Mouse (Mus musculus): Measurements from ENCODE around the gene Arhgef3.

The Arhgef3 gene

DNA sequence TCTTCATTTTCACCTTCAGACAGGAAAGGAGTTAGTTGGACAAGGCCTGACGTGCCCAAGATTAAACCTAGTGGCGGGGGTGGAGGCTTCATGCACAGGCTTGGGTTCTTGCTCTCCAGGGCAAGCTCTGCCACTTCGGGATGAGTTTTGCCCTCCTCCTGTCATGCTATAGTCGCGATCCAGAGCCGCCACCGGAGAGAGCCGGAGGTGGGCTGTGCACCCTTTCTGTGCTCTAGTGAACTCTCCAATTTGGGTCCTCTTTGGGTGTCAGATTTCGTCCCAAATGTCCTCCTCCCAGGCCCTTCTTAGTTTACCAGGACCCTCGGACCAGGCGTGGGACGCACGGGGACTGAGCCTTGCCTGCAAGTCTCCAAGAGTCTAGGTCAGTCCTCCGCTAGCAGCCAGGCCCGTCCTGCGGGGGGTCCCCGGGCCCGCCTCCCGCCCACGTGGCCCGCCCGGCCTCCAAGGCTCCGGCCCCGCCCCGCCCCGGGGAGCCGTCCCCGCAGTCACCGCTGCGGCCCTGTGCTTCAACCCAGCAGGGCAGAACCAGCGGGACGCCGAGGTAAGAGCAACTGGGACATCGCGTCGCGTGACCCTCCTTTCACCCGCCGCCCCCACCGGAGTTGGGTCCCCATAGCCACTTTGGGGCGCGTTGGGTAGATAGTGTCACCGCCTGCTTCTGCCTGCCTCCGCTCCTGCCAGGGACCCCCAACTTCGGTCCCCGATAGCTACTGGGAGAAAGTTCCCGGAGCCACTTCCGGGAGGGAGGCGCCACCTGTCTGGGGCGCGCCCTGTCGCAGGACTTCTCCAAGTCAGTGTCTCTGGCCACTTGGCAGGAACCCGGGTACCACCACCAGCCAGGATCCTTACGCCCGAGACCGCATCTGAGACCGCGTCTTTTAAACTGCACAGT, at the start of gene Arhgef3:
Gene Arhgef3 (plus strand): TSS at position 538 of the 913 bp plus-strand sequence.
- DNase-seq (ENCODE audit: low read depth): peak; percentile 39

DNA sequence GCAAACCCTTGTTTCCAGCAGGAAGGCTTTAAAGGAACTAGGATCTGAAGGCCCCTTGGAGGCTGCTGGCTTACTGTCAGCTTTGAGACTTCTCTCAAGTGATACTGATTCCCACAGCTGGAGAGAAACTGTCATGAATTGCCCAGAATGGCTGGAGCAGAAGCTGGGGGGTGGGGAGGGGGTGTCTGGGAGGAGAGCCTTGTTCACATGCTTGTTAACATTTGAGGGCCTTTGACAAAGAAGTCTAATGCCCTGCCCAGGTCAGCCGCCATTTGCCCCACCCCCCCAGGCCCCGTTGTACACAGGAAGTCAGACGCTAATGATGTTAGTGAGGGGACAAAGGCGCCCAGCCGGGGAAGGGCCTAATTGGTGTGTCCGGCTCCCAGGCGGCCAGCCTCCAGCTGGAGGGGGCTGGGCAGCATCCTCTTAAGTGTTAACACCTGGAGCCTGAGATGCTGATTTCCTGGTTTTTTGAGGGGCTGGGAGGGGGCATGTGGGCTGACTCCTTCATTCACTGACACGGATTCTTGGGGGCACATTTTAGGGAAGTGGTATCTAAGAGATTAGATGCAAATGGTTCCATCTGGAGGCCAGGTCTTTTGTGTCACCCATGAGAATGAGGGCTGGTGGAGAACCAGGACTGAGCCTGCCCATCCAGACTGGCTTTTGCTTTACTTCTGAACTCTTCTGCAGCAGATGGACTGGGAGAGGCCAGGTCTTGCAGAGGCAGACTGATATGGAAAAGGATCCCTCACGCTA, 48.3 kb upstream of the Arhgef3 start:
- DNase-seq (ENCODE audit: low read depth): no peak

DNA sequence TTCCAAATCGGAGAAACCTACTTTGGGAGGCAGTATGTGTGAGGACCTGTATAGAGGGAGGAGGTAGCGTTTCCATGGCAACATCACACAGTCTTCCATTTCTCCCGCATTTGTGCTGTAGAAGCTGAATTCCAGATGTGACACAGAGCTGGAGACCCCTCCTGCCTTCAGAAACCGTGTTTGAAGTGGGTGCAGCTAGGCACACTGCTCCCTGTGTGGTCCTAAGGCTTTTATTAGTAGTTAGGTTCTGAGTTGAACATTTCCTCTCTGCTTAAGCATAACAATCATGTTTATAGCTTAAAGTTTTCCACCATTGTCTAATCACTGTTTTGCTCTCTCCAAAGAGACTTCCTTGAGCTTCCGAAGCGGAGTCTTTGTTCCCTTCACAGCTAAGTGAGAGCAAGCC, 46.8 kb upstream of the Arhgef3 start:
- no peak for DNase-seq (ENCODE audit: low read depth)

DNA sequence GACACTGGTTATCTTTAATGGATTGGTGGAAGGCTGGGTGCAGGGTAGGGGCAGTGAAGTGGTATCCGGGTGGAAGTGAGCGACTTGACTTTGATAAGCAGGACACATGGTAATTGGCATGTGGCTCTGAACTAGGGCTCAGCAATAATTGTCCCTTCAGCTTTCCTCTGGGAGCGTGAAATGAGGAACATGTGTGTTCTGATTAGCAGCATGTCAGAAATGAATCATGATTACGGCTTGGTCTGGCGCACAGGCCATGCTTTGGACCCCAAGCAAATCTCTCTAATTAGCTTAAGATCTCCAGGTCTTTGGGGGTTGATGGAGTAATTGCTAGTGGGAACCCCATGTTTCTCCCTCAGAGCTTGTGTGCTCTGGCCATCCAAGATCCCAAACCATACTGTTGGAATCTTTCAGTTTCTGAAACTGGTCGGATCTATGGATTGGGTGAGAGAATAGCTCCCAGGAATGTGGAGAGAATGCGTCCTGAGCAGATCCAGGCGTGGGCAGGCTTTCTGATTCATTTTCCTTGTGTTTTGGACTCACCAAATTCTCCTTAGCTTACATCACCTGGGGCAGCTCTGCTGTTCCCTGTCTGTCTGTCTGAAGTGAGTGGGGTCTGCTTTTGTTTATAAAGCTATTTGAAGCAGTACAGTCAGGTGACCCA, 45.1 kb upstream of the Arhgef3 start:
- DNase-seq (ENCODE audit: low read depth): peak; percentile 71

DNA sequence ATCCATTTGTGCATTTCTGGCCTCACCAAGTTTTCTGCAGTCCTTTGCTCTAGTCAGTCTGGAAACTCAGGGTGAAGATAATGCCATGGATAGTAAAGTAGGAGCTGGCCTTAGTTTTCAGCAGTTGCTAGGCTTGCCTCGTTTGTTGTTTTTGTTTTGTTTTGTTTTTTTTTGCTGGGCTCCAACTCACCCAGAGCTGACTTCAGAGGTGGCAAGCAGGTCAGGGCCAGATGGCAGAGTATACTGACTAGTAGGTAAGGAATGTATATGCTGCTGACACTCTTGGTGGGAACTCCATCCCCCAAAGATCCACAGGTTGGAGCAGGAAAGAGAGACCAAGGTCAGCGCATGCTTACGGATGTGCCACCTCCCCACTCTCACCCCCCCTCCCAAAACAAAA, 44.6 kb upstream of the Arhgef3 start:
- DNase-seq (ENCODE audit: low read depth): no peak

DNA sequence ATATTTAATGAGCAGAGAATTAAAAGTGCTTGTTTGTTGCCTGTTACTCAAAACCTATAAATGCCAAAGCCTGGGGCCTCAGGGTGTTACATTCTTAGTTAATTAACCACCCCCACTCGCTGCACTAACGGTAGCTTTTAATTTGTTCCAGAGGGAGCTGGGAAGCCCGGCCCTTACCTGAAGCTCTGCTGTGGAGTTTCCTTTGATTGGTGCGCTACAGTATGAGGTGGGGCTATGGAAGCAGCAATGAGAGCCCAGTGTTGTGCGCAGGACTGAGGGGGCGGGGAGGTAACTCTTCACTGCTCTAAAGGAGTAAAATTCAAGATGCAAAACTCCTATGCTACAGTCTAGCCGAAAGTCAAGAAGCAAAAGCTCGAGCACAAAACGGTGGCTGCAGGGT, 43.9 kb upstream of the Arhgef3 start:
- DNase-seq (ENCODE audit: low read depth): no peak

DNA sequence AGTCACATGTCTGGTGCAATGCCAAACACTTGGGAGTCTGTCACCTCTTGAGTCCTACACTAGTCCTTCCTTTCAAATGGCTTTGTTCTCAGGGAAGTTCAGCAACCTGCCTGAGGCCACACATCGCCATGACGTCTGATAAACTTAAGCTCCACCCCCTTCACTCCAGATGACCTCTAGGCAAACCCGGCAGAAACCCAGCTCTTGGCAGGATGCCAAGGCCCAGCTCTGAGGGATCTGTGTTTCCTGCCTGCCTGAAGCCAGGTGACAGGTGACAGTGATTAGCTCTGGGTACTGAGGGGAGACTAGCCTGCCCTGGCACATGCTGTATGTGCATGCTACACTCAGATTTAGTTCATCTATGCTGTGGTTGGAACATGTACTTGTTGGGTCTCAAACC, 42.7 kb upstream of the Arhgef3 start:
- DNase-seq (ENCODE audit: low read depth): no peak

DNA sequence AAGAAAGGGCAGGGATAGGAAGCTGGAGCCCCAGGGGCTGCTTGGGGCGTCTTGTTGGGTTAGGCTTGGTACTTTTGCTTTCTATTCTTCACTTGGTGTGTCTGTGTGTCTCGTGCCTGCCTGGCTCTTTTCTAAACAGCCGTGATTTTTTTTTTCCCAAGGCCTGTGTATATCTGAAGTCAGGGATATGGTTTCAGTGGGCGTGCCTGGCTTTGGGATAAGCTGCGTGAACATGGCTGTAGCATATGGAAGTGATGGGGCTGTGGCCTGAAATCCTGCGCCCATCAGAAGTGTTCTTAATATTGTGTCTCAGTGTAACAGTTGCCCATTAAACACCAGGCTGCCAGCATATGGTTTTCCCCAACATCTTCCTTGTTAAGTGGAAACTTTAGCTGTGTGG, 39.6 kb upstream of the Arhgef3 start:
- DNase-seq (ENCODE audit: low read depth): no peak

DNA sequence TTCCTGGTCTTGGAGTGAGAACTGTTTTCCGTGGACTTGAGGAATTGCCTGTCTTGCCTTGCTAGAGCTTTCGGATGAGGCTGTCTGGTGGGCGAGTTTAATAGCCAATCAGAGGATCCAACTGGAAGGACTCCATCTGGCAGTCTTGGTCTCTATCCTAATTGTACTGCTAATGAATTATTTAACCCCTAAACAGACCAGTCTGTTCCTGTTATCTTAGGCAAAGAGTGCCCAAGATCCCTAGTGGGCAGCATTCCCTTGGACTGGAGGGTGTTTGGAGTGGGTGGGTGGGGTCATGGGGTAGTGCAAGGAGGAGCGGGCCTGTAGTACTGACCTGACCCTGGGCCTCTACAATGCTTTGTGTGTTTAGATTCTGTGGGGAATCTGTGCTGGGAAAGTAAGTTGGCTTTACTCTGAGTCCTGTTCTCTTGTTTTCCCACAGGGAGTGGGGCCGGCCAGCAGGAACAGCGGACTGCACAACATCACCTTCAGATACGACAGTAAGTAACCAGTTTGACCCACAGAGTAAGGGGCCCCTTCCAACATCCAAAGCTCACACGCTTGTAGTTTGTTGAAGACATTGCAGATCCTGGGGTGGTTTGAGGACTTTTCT, 38.7 kb upstream of the Arhgef3 start:
- DNase-seq (ENCODE audit: low read depth): no peak

DNA sequence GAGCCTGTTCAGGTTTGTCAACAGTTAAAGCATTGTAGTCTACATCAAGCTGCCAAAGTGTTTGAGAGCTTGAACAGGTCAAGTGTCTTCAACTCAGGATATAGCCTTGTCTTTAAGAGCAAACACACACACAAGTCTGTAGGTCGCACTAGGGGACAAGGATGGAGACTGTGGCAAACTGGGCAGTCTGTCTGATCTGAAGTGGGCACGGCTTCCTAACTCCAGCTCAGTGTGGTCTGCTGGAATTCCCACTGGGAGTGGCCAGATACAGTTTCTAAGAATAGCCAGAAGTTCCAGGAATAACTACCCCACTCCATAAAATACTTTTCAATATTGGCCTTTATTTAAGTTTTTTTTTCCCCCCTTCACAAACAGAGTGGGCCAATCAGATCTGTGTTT, 38.2 kb upstream of the Arhgef3 start:
- peak; percentile 40 for DNase-seq (ENCODE audit: low read depth)

DNA sequence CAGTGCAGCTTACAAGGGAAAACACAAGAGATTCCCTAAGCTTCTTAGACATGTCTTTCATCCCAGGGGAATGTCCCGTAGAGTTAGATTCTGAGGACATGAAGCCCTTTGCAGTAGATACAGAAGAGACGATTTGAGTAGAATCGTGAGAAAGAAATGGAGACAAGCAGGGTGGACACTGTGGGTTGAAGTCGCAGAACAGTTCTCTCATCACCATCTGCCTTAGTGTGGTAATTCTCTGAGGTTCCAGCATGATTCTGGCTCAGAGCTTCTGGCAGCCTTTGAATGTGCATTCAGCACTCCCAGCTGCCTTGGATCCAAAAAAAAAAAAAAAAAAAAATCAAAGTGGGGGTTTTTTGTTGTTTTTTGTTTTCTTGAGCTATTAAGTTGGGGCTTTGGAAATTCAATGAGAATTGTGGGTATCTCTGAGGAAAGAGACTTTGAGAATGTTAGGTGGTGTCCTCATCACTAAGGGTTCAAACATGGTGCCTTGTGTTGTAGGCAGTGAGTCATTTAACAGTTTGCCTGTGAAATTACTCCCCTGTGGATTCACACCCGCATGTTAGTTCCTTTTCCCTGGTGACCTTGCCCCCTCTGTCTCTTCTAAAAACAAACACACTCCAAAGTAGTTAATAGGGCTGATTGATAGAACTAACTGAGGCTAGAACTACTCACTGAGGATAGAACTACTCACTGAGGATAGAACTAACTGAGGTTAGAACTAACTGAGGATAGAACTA, 33.0 kb upstream of the Arhgef3 start:
- DNase-seq (ENCODE audit: low read depth): peak; percentile 59

DNA sequence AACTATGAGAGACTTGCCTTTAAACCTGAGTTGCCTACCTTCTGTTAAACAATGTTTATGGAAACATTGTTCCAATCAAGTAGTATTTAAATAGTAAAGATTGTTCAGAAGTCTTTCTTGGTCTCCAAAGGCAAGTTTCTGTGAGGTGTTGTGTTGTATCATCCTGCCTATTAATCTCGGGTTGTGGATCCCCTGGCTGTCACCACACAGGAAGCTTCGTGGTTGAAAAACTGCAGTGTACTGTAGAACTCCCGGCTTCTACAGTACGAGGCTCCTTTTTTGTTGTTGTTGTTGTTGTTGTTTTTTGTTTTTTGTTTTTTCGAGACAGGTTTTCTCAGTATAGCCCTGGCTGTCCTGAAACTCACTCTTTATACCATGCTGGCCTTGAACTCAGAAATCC, 29.2 kb upstream of the Arhgef3 start:
- no peak for DNase-seq (ENCODE audit: low read depth)

DNA sequence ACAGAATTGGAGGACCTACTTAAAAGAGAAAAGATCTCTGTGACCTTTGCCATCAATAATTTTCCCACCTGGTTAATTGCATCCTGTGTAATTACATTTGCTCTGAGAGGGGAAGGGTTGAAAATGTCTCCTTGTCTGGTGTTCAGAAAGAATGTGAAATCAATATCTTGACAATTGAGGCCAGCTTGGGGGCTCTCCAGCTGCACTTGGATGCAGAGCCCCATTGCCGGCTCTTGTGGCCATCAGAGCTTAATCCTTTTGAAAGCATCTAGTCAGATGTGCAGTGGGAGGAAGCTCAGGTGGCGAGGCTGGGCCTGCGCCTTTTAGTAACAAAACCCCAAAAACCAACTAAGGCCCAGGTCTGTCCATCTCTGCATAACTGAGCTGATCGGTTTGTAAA, 28.7 kb upstream of the Arhgef3 start:
- DNase-seq (ENCODE audit: low read depth): no peak

DNA sequence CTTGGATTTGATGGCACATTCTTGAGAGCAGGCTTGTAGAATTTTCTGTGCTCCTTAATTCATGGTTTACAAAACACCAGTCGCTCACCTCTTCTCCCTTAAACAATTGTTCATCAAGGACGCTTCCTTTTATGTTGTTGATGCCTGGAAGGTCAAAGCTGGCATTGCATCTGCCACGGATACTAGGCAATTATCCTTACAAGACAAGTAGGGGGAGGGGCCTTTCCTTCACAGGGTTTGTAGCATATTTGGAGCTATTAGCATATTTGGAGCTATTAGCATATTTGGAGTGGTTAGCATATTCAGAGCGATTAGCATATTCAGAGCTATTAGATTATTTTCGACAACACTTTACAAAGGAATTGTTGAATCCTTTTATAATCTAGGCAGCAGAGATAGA, 20.5 kb upstream of the Arhgef3 start:
- DNase-seq (ENCODE audit: low read depth): no peak

DNA sequence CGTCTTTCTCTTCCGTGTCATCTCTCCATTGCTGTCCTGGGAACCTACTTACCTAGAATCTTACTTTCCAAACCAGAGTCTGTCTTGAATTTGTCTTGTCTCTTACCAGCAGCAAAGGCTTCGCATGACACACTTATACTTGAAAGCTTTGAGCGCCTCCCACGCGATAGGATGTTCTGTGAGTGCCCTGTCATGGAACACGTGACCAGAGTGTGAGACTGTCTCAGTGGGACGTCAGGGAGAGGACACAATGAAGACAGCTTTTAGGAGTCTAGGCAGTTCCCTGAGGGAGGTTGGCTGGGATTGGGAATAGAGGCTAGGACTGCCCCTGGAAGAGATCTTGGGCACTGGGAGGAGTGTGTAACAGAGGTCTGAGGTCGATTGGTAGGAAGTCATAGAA, 18.6 kb upstream of the Arhgef3 start:
- no peak for DNase-seq (ENCODE audit: low read depth)

DNA sequence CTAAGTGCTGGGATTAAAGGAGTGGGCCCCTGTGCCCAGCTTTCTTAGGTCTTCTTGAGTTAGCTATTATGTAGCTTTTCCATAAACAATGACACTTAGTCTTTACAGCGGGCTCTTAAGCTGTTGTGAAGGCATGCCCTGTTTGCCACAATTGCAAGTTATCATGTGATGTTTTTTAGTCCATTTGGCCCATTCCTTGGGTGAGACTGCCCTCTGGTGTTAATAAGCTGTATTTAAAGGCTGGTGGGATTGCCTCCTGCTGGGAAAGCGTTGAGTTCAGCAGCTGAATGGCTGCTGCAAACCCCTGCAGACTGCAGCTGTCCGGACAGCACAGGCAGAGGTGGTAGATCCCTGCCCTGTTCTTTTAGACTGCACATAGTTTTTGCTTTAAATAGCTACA, 17.9 kb upstream of the Arhgef3 start:
- DNase-seq (ENCODE audit: low read depth): peak; percentile 91

DNA sequence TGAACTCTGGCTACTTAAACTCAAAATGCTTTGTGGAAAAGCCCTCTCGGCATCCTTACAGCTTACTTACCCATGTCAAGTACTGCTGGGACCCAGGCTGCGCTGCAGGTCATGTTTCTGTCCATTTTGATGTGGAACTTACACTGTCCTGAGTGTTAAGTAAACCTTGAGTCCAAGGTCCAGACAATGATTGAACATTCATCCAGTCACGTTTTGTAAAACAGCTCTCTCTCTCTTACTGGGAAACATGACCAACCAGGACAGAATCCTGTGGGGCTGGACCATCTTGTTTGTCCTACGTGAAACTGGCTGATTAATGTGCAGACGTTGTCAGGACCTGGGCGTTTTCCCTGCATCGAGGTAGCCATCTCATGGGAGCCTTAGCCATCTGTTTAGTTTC, 13.0 kb upstream of the Arhgef3 start:
- DNase-seq (ENCODE audit: low read depth): no peak

DNA sequence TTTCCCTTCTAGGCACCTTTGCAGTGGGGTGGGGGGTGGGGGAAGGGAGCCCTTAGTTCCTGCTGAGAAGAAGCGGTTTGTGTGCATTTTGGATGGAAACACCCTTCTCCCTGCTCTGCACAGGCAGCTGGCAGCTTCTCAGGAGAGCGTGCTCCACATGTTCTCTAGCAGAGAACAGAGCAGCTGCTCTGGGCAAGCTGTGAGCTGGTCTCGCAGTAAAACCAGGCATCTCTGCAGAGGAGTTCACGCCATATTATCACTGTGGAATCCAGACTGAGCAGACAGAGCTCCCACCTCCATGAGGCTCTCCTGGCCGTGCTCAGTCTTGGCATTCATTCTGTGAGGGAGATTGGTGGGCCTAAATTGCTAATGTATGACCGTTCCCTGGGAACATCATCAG, 12.0 kb upstream of the Arhgef3 start:
- no peak for DNase-seq (ENCODE audit: low read depth)

DNA sequence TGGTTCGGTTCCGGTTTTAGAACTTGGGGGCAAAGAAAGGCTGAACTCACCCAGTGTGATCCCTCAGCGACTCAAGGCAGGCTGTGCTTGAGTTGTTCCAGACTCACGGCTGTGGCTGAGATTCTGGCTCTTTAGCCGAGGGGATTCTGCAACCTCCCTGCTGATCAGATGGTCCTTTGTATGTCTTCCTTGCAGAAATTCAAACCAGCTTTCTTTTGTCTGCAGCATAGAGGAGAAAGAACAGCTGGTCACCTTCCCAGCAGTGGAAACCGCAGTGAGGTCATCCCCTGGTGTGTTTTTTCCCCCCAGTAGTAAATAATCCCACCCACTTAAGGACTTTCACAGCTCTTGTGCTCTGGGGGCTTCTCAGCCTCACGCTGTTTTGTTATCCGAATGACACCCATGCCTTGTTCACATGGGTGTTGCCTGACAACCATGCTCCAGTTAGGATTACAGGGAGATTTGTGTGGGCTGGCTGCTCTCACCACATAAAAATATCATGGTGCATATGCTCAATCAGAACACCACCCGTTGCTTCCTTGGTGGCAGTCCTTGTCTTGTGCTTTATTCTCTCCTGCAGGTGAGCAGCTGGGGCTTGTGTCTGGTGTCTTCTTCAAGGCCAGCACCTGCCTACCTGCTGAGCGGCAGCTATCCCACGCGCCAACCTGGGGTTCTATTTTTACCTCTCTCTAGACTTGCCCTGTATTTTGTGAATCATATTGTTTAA, 8.8 kb upstream of the Arhgef3 start:
- no peak for DNase-seq (ENCODE audit: low read depth)

DNA sequence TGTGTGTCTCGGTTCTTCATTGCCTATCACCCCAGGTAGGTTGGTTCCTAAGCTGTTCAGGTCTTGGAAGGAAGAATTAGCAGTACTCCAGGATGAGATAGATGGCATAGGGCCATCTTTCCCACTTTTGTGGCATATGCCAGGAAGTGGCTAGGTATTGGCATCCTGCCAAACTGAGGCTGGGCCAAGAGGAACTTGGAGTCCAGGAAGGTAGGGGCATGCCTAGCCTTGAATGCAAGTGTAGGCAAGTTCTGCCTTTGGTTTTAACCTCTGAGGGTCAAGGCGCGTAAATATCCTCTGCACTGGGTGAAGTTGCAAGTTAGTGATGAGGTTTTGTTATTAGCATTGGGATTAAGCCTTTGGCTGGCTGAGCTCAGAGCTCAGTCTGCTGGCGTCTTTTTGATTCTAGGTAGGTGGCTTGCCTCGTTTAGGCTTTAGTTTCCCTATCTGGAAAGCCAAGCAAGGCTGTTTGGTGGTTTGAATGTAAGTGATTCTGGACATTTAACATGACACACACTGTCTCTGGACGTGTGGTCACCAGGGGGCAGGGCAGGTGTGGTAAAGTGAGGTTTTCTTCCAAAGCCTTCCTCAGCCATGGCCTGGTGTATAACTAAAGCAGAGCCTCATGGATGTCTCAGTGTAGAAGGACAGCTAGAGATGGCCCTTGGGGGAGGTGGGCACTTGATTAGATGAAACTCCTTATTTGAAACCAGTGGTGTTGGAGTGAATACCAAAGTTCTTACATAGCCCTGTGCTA, 5.8 kb upstream of the Arhgef3 start:
- DNase-seq (ENCODE audit: low read depth): peak; percentile 34

Measured in NIH3T3 (cell line).